Mouse (Mus musculus): ENCODE results near the gene Rgs4.

DNA sequence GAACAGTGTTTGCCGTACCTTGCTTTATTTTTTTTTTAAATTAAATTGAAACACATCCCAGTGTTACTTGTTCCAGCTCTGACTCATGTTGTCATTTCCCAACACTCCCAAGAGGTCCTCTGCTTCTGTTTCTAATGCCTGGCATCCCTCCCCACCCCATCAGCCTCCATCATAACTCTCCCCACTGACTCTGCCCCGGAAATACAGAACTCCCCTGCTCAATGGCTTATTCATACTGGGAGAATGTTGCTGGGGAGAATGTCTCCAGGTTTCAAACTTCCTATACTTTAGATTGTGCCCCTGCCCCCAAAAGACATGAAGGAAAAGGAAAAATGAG, 17.1 kb upstream of the Rgs4 start:
- TF ChIP-seq CTCF (IDR thresholded peaks at IDR 0.05) (no peak), EP300 (IDR thresholded peaks at IDR 0.05) (no peak)
